ENCODE assay signal across 28 mouse cellular contexts in genomic region chr17:10947614-10948013, GRCm38 (mm10).
"Had no signal": no experiment of that assay in that cellular context is flagged by ENCODE, and none has a peak within 500 bp of the region (broad histone marks: within the 10 kb centered on the region; RNA-seq: fewer than 3 reads in every experiment).

No protein-coding gene starts in this region.

- DNase-seq: cerebellum, adult 2 months; cerebellum, adult 8-10 months; cerebellum, adult 9-10 months; cerebellum, adult 9-11 months; cerebellum, postnatal 10 days; cerebellum, postnatal 14 days; cerebellum, postnatal 25 days; cerebellum, postnatal 36 days; embryo, embryonic 11 days; forebrain, postnatal 0 days; gastrocnemius, adult 2 months; gastrocnemius, postnatal 10 days; gastrocnemius, postnatal 14 days; gastrocnemius, postnatal 25 days; gastrocnemius, postnatal 36 days; heart, adult 11 months; heart, adult 18-20 months had no signal

- H3K27me3 ChIP-seq: embryonic facial prominence, embryonic 12.5 days; embryonic facial prominence, embryonic 13.5 days; embryonic facial prominence, embryonic 15.5 days; forebrain, embryonic 12.5 days; forebrain, embryonic 13.5 days; forebrain, embryonic 15.5 days had no signal

- H3K9ac ChIP-seq: embryonic facial prominence, embryonic 12.5 days; embryonic facial prominence, embryonic 13.5 days; embryonic facial prominence, embryonic 15.5 days; forebrain, embryonic 12.5 days; forebrain, embryonic 13.5 days; forebrain, embryonic 15.5 days; forebrain, postnatal 0 days had no signal

- H3K4me1 ChIP-seq: embryonic facial prominence, embryonic 10.5 days; embryonic facial prominence, embryonic 12.5 days; embryonic facial prominence, embryonic 13.5 days; forebrain, embryonic 10.5 days; forebrain, embryonic 12.5 days; forebrain, embryonic 13.5 days; forebrain, embryonic 15.5 days had no signal

- ATAC-seq: forebrain, embryonic 13.5 days; forebrain, embryonic 14.5 days; forebrain, embryonic 15.5 days; forebrain, embryonic 16.5 days; forebrain, postnatal 0 days had no signal

- H3K4me2 ChIP-seq: embryonic facial prominence, embryonic 12.5 days; embryonic facial prominence, embryonic 13.5 days; embryonic facial prominence, embryonic 15.5 days; forebrain, embryonic 12.5 days; forebrain, embryonic 13.5 days; forebrain, embryonic 15.5 days had no signal

- H3K27ac ChIP-seq: embryonic facial prominence, embryonic 10.5 days; embryonic facial prominence, embryonic 12.5 days; embryonic facial prominence, embryonic 13.5 days; embryonic facial prominence, embryonic 15.5 days; forebrain, embryonic 10.5 days; forebrain, embryonic 12.5 days; forebrain, embryonic 13.5 days; forebrain, embryonic 15.5 days; gastrocnemius, adult 2 months had no signal

- H3K4me3 ChIP-seq: embryonic facial prominence, embryonic 10.5 days; embryonic facial prominence, embryonic 12.5 days; embryonic facial prominence, embryonic 13.5 days; embryonic facial prominence, embryonic 15.5 days; erythroblast, embryonic 14.5 days; forebrain, embryonic 10.5 days; forebrain, embryonic 12.5 days; forebrain, embryonic 13.5 days; forebrain, embryonic 15.5 days; gastrocnemius, adult 2 months had no signal

- H3K9me3 ChIP-seq: embryonic facial prominence, embryonic 10.5 days; embryonic facial prominence, embryonic 12.5 days; embryonic facial prominence, embryonic 13.5 days; embryonic facial prominence, embryonic 15.5 days; forebrain, embryonic 10.5 days; forebrain, embryonic 12.5 days; forebrain, embryonic 13.5 days; forebrain, embryonic 15.5 days had no signal

- H3K36me3 ChIP-seq: embryonic facial prominence, embryonic 10.5 days; embryonic facial prominence, embryonic 12.5 days; embryonic facial prominence, embryonic 13.5 days; embryonic facial prominence, embryonic 15.5 days; forebrain, embryonic 10.5 days; forebrain, embryonic 12.5 days; forebrain, embryonic 15.5 days had no signal
